16 mouse cellular contexts compared by ENCODE assay signal in genomic region chr2:42304040-42304439, GRCm38 (mm10).
"Had no signal": no experiment of that assay in that cellular context is flagged by ENCODE, and none has a peak within 500 bp of the region (broad histone marks: within the 10 kb centered on the region; RNA-seq: fewer than 3 reads in every experiment).

No protein-coding gene starts in this region.

- H3K4me1 ChIP-seq: limb, embryonic 10.5 days; liver, embryonic 15.5 days; neural tube, embryonic 15.5 days had no signal

- H3K27me3 ChIP-seq: liver, embryonic 15.5 days; neural tube, embryonic 15.5 days had no signal

- H3K4me3 ChIP-seq: left cerebral cortex, adult 2 months; limb, embryonic 10.5 days; liver, embryonic 15.5 days; myocyte; neural tube, embryonic 15.5 days had no signal

- DNase-seq: kidney, adult 18-20 months; kidney, postnatal 10 days; kidney, postnatal 4 days; lung, adult 2 months; lung, postnatal 10 days; lung, postnatal 4 days; right cerebral cortex, postnatal 4 days; spleen, adult 18-20 months; thymus, adult 18-20 months; thymus, postnatal 14 days had no signal

- H3K36me3 ChIP-seq: limb, embryonic 10.5 days; liver, embryonic 15.5 days; neural tube, embryonic 15.5 days had no signal

- H3K9me3 ChIP-seq: limb, embryonic 10.5 days; liver, embryonic 15.5 days; neural tube, embryonic 15.5 days had no signal

- H3K4me2 ChIP-seq: liver, embryonic 11.5 days; liver, embryonic 15.5 days; neural tube, embryonic 15.5 days had no signal

- H3K9ac ChIP-seq: liver, embryonic 15.5 days; neural tube, embryonic 15.5 days had no signal

- H3K27ac ChIP-seq: left cerebral cortex, adult 2 months; limb, embryonic 10.5 days; liver, embryonic 15.5 days; neural tube, embryonic 15.5 days had no signal
